Mouse (Mus musculus) lung, adult 2 months (tissue): ENCODE measurements around the gene Nxph4.

Experiments used
- CTCF ChIP-seq: fragments of 200-500 bp; IDR thresholded peaks from 2 replicates; pipeline ENCODE4 v1.5.1; 2011; ENCODE audit warnings: mild to moderate bottlenecking, low read length, control low read depth; ENCODE audit not compliant: insufficient read depth
- POLR2A ChIP-seq: fragments of 200-500 bp; IDR thresholded peaks from 2 replicates; pipeline ENCODE4 v1.6.1; 2011; ENCODE audit warnings: low read depth, mild to moderate bottlenecking, control low read depth, low read length, borderline replicate concordance; ENCODE audit errors: extremely low read depth

- no peak for TF ChIP-seq CTCF
- no peak for TF ChIP-seq POLR2A
Measured at GRCm38 (mm10) chr10:127513501-127514091, 20.8 kb downstream of the Nxph4 start.
